Mouse (Mus musculus) kidney, adult 2 months (tissue): ENCODE measurements around the gene Fzd5.

Experiments
- CTCF ChIP-seq: fragments of 200-500 bp; conservative IDR thresholded peaks from 2 replicates; pipeline ENCODE4 v1.5.1; 2011; ENCODE audit warnings: low read depth, mild to moderate bottlenecking, control low read depth, low read length, moderate library complexity, mixed read lengths; ENCODE audit not compliant: insufficient read depth, insufficient read length
- POLR2A ChIP-seq: fragments of 200-500 bp; IDR thresholded peaks from one replicate; pipeline ENCODE4 v1.6.1; 2011; ENCODE audit warnings: low read depth, low read length, control low read depth

DNA sequence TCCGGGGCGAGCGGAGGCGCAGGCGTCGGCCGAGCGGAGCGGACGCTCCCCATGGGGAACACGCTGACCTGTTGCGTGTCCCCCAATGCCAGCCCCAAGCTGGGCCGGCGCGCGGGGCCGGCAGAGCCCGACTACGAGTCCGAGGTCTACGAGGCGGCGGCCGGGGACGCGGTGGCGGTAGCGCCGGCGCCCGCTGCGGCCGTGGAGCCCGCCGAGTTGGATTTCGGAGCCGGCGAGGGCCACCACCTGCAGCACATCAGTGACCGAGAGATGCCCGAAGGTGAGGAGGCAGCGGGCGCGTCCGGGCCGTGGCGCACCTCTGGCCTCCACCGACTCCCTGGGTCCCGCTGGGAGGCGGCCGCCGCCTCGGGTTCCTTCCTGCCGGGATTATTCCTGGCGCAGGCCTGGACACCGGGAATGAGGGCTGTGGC lies 46.4 kb downstream of the Fzd5 start:
- TF ChIP-seq CTCF = no peak
- no peak for TF ChIP-seq POLR2A
